Mouse (Mus musculus) embryonic facial prominence, embryonic 13.5 days (tissue): ENCODE results near the gene Cep95. TPM values are rescaled to one million over a fixed set of nuclear protein-coding genes. Genes with fewer than 3 reads are reported as not detected.
"Not testable (repeated sequence)": the region's sequence is repeated elsewhere in the genome, so short reads cannot be mapped to it uniquely, and the experiment has no call there.

Experiments used
- ATAC-seq: fragments of 200-750 bp; cut with Nextera tagmentation; 2 replicates; pipeline ENCODE4 v1.8.0; 2017; ENCODE audit warnings: low read depth; ENCODE audit not compliant: insufficient number of reproducible peaks, insufficient read depth, low FRiP score, low TSS enrichment
- H3K27ac ChIP-seq: fragments of 300-500 bp; sonication (generic); 2 replicates; pipeline ENCODE4 v1.5.1; 2015; ENCODE audit warnings: moderate library complexity, mild to moderate bottlenecking, inconsistent platforms
- H3K27me3 ChIP-seq: fragments of 300-500 bp; sonication (generic); 2 replicates; pipeline ENCODE4 v1.6.1; 2015; ENCODE audit warnings: mild to moderate bottlenecking, inconsistent platforms
- H3K36me3 ChIP-seq: fragments of 300-500 bp; sonication (generic); 2 replicates; pipeline ENCODE4 v1.6.1; 2015; ENCODE audit warnings: mild to moderate bottlenecking, inconsistent platforms
- H3K4me1 ChIP-seq: fragments of 300-500 bp; sonication (generic); 2 replicates; pipeline ENCODE4 v1.6.1; 2015; ENCODE audit warnings: inconsistent platforms
- H3K4me2 ChIP-seq: fragments of 300-500 bp; sonication (generic); 2 replicates; pipeline ENCODE4 v1.6.1; 2015; ENCODE audit warnings: moderate library complexity, mild to moderate bottlenecking, inconsistent platforms
- H3K4me3 ChIP-seq: fragments of 300-500 bp; sonication (generic); 2 replicates; pipeline ENCODE4 v1.5.1; 2015; ENCODE audit warnings: mild to moderate bottlenecking, inconsistent platforms
- H3K9ac ChIP-seq: fragments of 300-500 bp; sonication (generic); 2 replicates; pipeline ENCODE4 v1.6.1; 2015; ENCODE audit warnings: mild to moderate bottlenecking, inconsistent platforms
- H3K9me3 ChIP-seq: fragments of 300-500 bp; sonication (generic); 2 replicates; pipeline ENCODE4 v1.6.1; 2016; ENCODE audit warnings: inconsistent platforms
- WGBS: fragments of 180-500 bp; shearing (Covaris S2); methylation state at CpG from one replicate; pipeline ENCODE4 v1.1.7; 2015; ENCODE audit warnings: mixed read lengths; 5-methylcytosine and 5-hydroxymethylcytosine counted together
- polyA plus RNA-seq: library from polyadenylated mRNA; unstranded; fragments of >200 nt; fragmentation: Nextera tagmentation; extraction: Ambion mirVana; gene quantifications from 2 replicates; pipeline ENCODE4 v1.2.1, GENCODE M21; 2015

Gene Cep95
- polyA plus RNA-seq = 28.2 and 30.5 TPM in 2 replicates

GRCm38 (mm10) chr11:106788775-106789459 is at the start of gene Cep95, which contains the start of gene Ddx5:
Gene Cep95, plus strand, starts transcription at chr11:106789252.
Gene Ddx5, minus strand, starts transcription at chr11:106789185.
- H3K9ac ChIP-seq = peak within 1 kb of the TSS; percentile 99
- H3K27me3 ChIP-seq = no peaks in the 10 kb centered on the region
- no peaks in the 10 kb centered on the region for H3K9me3 ChIP-seq
- peak within 1 kb of the TSS; percentile 87 for H3K4me3 ChIP-seq
- ATAC-seq = peak; percentile 88
- under 1% methylated on average over 58 of the region's 58 CpGs for WGBS
- H3K4me1 ChIP-seq = peaks cover 18% of the 10 kb centered on the region
- H3K27ac ChIP-seq = peak within 1 kb of the TSS; percentile 99
- peaks cover 42% of the 10 kb centered on the region for H3K36me3 ChIP-seq
- peak within 1 kb of the TSS; percentile 79 for H3K4me2 ChIP-seq

- 94% methylated on average over 6 of the region's 8 CpGs for WGBS
- ATAC-seq, H3K27me3 ChIP-seq: not testable (repeated sequence)
These were observed 48.3 kb upstream of the Cep95 start for GRCm38 (mm10) chr11:106740724-106741123.

GRCm38 (mm10) chr11:106741232-106741631 is 47.8 kb upstream of the Cep95 start:
- Histone ChIP-seq H3K9ac (no peak overlapping the region), H3K27me3 (no peaks in the 10 kb centered on the region), H3K27ac (no peak overlapping the region), H3K4me3 (no peak overlapping the region), H3K36me3 (no peaks in the 10 kb centered on the region), H3K4me2 (no peak overlapping the region), H3K4me1 (peaks cover 10% of the 10 kb centered on the region), H3K9me3 (no peaks in the 10 kb centered on the region)
- no peak for ATAC-seq
- WGBS = 51% methylated on average over 6 of the region's 6 CpGs

More at GRCm38 (mm10) chr11:106740724-106741123, 48.3 kb upstream of the Cep95 start:
- H3K9ac ChIP-seq, H3K9me3 ChIP-seq, H3K4me2 ChIP-seq, H3K36me3 ChIP-seq, H3K27ac ChIP-seq, H3K4me3 ChIP-seq: not testable (repeated sequence)
- H3K4me1 ChIP-seq = peaks cover 10% of the 10 kb centered on the region

- WGBS = 91% methylated on average over 3 of the region's 3 CpGs
- Histone ChIP-seq H3K4me1 (peaks cover 7% of the 10 kb centered on the region), H3K27me3 (no peaks in the 10 kb centered on the region), H3K36me3 (no peaks in the 10 kb centered on the region), H3K9me3 (no peaks in the 10 kb centered on the region), H3K9ac (no peak overlapping the region), H3K4me3 (no peak overlapping the region), H3K27ac (no peak overlapping the region), H3K4me2 (no peak overlapping the region)
- no peak for ATAC-seq
These were observed 47.2 kb upstream of the Cep95 start for GRCm38 (mm10) chr11:106741826-106742225.

GRCm38 (mm10) chr11:106742388-106742841 is 46.6 kb upstream of the Cep95 start:
- WGBS = 46% methylated on average over 6 of the region's 6 CpGs

GRCm38 (mm10) chr11:106744949-106745348 is 44.1 kb upstream of the Cep95 start:
- H3K9ac ChIP-seq = no peak overlapping the region
- no peaks in the 10 kb centered on the region for H3K9me3 ChIP-seq
- H3K27me3 ChIP-seq = no peaks in the 10 kb centered on the region
- no peak for ATAC-seq
- H3K4me3 ChIP-seq = no peak overlapping the region
- H3K36me3 ChIP-seq = no peaks in the 10 kb centered on the region
- H3K4me1 ChIP-seq = no peaks in the 10 kb centered on the region
- 82% methylated on average over 5 of the region's 5 CpGs for WGBS
- H3K27ac ChIP-seq = no peak overlapping the region
- no peak overlapping the region for H3K4me2 ChIP-seq

More at GRCm38 (mm10) chr11:106742388-106742841, 46.6 kb upstream of the Cep95 start:
- ATAC-seq = no peak
- H3K27me3 ChIP-seq = no peaks in the 10 kb centered on the region
- peaks cover 1% of the 10 kb centered on the region; the same call in 1 of the 2 replicates for H3K4me1 ChIP-seq
- no peaks in the 10 kb centered on the region for H3K36me3 ChIP-seq
- no peak overlapping the region for H3K27ac ChIP-seq
- H3K9me3 ChIP-seq = no peaks in the 10 kb centered on the region
- no peak overlapping the region for H3K4me2 ChIP-seq
- H3K9ac ChIP-seq = no peak overlapping the region
- no peak overlapping the region for H3K4me3 ChIP-seq

GRCm38 (mm10) chr11:106749557-106750120 is 39.4 kb upstream of the Cep95 start:
- 95% methylated on average over 7 of the region's 7 CpGs for WGBS
- ATAC-seq, H3K4me1 ChIP-seq, H3K4me3 ChIP-seq, H3K36me3 ChIP-seq, H3K9ac ChIP-seq, H3K4me2 ChIP-seq, H3K27ac ChIP-seq, H3K27me3 ChIP-seq, H3K9me3 ChIP-seq: not testable (repeated sequence)

GRCm38 (mm10) chr11:106750121-106750751 is 38.8 kb upstream of the Cep95 start, which contains the start of gene Pecam1:
Gene Pecam1, minus strand, starts transcription at chr11:106750628.
- no peak within 1 kb of the TSS for H3K27ac ChIP-seq
- no peaks in the 10 kb centered on the region for H3K27me3 ChIP-seq
- no peak for ATAC-seq
- H3K4me2 ChIP-seq = no peak within 1 kb of the TSS
- H3K4me1 ChIP-seq = no peaks in the 10 kb centered on the region
- H3K36me3 ChIP-seq = no peaks in the 10 kb centered on the region
- no peak within 1 kb of the TSS for H3K4me3 ChIP-seq
- H3K9ac ChIP-seq = no peak within 1 kb of the TSS
- H3K9me3 ChIP-seq = no peaks in the 10 kb centered on the region
- 88% methylated on average over 13 of the region's 13 CpGs for WGBS

GRCm38 (mm10) chr11:106751039-106752018 is 37.7 kb upstream of the Cep95 start, which contains the start of gene Milr1:
Gene Milr1, plus strand, starts transcription at chr11:106751226.
- Histone ChIP-seq H3K9ac (no peak within 1 kb of the TSS), H3K4me2 (no peak within 1 kb of the TSS), H3K27ac (no peak within 1 kb of the TSS), H3K27me3 (no peaks in the 10 kb centered on the region), H3K9me3 (no peaks in the 10 kb centered on the region), H3K36me3 (no peaks in the 10 kb centered on the region), H3K4me1 (no peaks in the 10 kb centered on the region), H3K4me3 (no peak within 1 kb of the TSS)
- 85% methylated on average over 17 of the region's 17 CpGs for WGBS
- no peak for ATAC-seq

GRCm38 (mm10) chr11:106752103-106752502 is 36.9 kb upstream of the Cep95 start:
- no peak overlapping the region for H3K4me2 ChIP-seq
- no peaks in the 10 kb centered on the region for H3K27me3 ChIP-seq
- no peaks in the 10 kb centered on the region for H3K4me1 ChIP-seq
- no peak for ATAC-seq
- H3K27ac ChIP-seq = no peak overlapping the region
- no peaks in the 10 kb centered on the region for H3K36me3 ChIP-seq
- no peaks in the 10 kb centered on the region for H3K9me3 ChIP-seq
- WGBS = 79% methylated on average over 7 of the region's 7 CpGs
- H3K9ac ChIP-seq = no peak overlapping the region
- H3K4me3 ChIP-seq = no peak overlapping the region

GRCm38 (mm10) chr11:106753314-106753713 is 35.7 kb upstream of the Cep95 start:
- ATAC-seq = no peak
- Histone ChIP-seq H3K9me3 (no peaks in the 10 kb centered on the region), H3K9ac (no peak overlapping the region), H3K4me3 (no peak overlapping the region), H3K27ac (no peak overlapping the region), H3K36me3 (no peaks in the 10 kb centered on the region), H3K4me1 (no peaks in the 10 kb centered on the region), H3K27me3 (no peaks in the 10 kb centered on the region), H3K4me2 (no peak overlapping the region)
- WGBS = 93% methylated on average over 6 of the region's 6 CpGs
